Mouse (Mus musculus) liver, postnatal 0 days (tissue): Measurements from ENCODE around the gene Foxp2. TPM values are rescaled to one million over a fixed set of nuclear protein-coding genes. Genes with fewer than 3 reads are reported as not detected.

Experiments used
- ATAC-seq: fragments of 200-750 bp; cut with Nextera tagmentation; 2 replicates; pipeline ENCODE4 v1.8.0; 2017; ENCODE audit warnings: mild to moderate bottlenecking, moderate library complexity
- DNase-seq: peaks from one replicate; pipeline ENCODE4 v3.0.0-alpha.2; 2016
- H3K27ac ChIP-seq: fragments of 300-500 bp; sonication (generic); 2 replicates; pipeline ENCODE4 v1.5.1; 2014; ENCODE audit warnings: antibody characterized with exemption, moderate library complexity, mild to moderate bottlenecking, low read depth
- H3K27me3 ChIP-seq: fragments of 300-500 bp; sonication (generic); 2 replicates; pipeline ENCODE4 v1.6.1; 2014; ENCODE audit warnings: low read length, control low read depth, mixed read lengths; ENCODE audit not compliant: insufficient read depth
- H3K36me3 ChIP-seq: fragments of 300-500 bp; sonication (generic); replicated peaks from 2 replicates; pipeline ENCODE4 v1.6.1; 2014; ENCODE audit warnings: mild to moderate bottlenecking, control low read depth, low read length, moderate library complexity, mixed read lengths; ENCODE audit not compliant: insufficient read depth
- H3K4me1 ChIP-seq: fragments of 300-500 bp; sonication (generic); 2 replicates; pipeline ENCODE4 v1.6.1; 2014; ENCODE audit warnings: antibody characterized with exemption, mild to moderate bottlenecking, control low read depth; ENCODE audit not compliant: insufficient read depth
- H3K4me2 ChIP-seq: fragments of 300-500 bp; sonication (generic); 2 replicates; pipeline ENCODE4 v1.6.1; 2014; ENCODE audit warnings: low read depth, mild to moderate bottlenecking, low read length, moderate library complexity, mixed read lengths
- H3K4me3 ChIP-seq: fragments of 300-500 bp; sonication (generic); 2 replicates; pipeline ENCODE4 v1.5.1; 2014; ENCODE audit warnings: low read depth, low read length
- H3K9ac ChIP-seq: fragments of 300-500 bp; sonication (generic); replicated peaks from 2 replicates; pipeline ENCODE4 v1.6.1; 2014; ENCODE audit warnings: mild to moderate bottlenecking, moderate library complexity
- H3K9me3 ChIP-seq: fragments of 300-500 bp; sonication (generic); 2 replicates; pipeline ENCODE4 v1.6.1; 2016; ENCODE audit warnings: mild to moderate bottlenecking, control low read depth, low read length, mixed read lengths
- CTCF ChIP-seq: sonication (generic); IDR thresholded peaks from 2 replicates; pipeline ENCODE4 v1.5.1; 2016; ENCODE audit warnings: antibody characterized with exemption, low read depth
- EP300 ChIP-seq: IDR thresholded peaks from 2 replicates; pipeline ENCODE4 v1.6.1; 2016; ENCODE audit warnings: antibody characterized with exemption, low read depth, mild to moderate bottlenecking
- WGBS: fragments of 180-500 bp; shearing (Covaris S2); extraction: QIAGEN DNeasy Blood & Tissue Kit; methylation state at CpG from one replicate; pipeline ENCODE4 v1.1.7; 2014; ENCODE audit not compliant: insufficient replicate concordance; 5-methylcytosine and 5-hydroxymethylcytosine counted together
- polyA plus RNA-seq: library from polyadenylated mRNA; unstranded; fragments of >200 nt; fragmentation: Nextera tagmentation; extraction: Ambion mirVana; gene quantifications from 2 replicates; pipeline ENCODE4 v1.2.1, GENCODE M21; 2015

The Foxp2 gene
- polyA plus RNA-seq, 1 experiment from 2014 or later = 1.6 TPM

DNA sequence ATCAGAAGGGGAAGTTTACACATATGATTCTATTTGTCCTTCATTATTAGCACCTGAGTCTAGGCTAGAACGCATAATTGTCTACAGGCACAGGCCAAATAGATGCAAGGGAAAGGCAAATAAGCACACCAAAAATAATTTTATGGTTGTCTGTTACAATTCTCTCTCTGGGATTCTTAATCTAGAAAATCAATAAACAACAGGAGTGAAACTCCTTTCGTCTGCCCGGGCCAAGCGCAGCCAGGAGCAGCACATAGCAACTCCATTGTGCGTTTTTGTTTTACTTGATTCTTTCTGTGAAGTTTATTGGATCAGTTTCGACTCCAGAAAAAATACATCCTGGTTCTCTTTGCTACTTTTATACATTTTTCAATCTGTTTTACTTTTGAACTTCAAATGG, 356.7 kb downstream of the Foxp2 start:
- H3K4me3 ChIP-seq = no peak overlapping the region
- H3K27me3 ChIP-seq = no peaks in the 10 kb centered on the region
- H3K36me3 ChIP-seq = no peaks in the 10 kb centered on the region
- H3K4me2 ChIP-seq = no peak overlapping the region
- TF ChIP-seq EP300 = no peak
- TF ChIP-seq CTCF = no peak
- no peak overlapping the region for H3K27ac ChIP-seq
- no peaks in the 10 kb centered on the region for H3K4me1 ChIP-seq
- no peaks in the 10 kb centered on the region for H3K9me3 ChIP-seq
- 70% methylated on average over 6 of the region's 6 CpGs for WGBS
- ATAC-seq (no peak), DNase-seq (no peak)
- H3K9ac ChIP-seq = no peak overlapping the region

GRCm38 (mm10) chr6:15268136-15268535, 367.0 kb downstream of the Foxp2 start:
- H3K27me3 ChIP-seq = no peaks in the 10 kb centered on the region
- DNase-seq (no peak), ATAC-seq (no peak)
- no peak overlapping the region for H3K4me2 ChIP-seq
- no peak overlapping the region for H3K9ac ChIP-seq
- no peaks in the 10 kb centered on the region for H3K9me3 ChIP-seq
- H3K27ac ChIP-seq = no peak overlapping the region
- TF ChIP-seq EP300 = no peak
- no peak for TF ChIP-seq CTCF
- no peak overlapping the region for H3K4me3 ChIP-seq
- 83% methylated on average over 2 of the region's 2 CpGs for WGBS
- H3K4me1 ChIP-seq = no peaks in the 10 kb centered on the region
- H3K36me3 ChIP-seq = no peaks in the 10 kb centered on the region

DNA sequence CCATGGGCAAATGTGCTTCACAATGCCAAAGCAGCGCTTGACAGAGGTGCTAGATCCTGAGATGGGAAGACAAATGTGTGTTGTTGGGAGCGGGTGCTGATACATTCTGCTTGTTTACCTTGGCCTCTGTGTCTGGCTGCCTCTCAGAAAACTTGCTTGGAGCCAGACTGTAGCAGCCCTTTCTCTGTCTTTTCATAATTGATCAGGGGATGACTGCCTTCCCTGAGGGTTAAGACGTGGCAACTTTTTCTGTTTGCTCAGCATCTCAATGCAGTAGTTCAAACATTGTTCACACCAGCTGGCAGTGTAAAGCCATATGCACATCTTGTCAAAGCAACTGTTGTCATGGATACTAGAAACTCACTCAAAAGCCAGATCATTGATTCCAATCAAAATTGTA, 384.1 kb downstream of the Foxp2 start:
- 57% methylated on average over 3 of the region's 3 CpGs for WGBS
- no peaks in the 10 kb centered on the region for H3K27me3 ChIP-seq
- DNase-seq (no peak), ATAC-seq (no peak)
- no peak overlapping the region for H3K27ac ChIP-seq
- H3K9ac ChIP-seq = no peak overlapping the region
- no peak overlapping the region for H3K4me2 ChIP-seq
- no peaks in the 10 kb centered on the region for H3K4me1 ChIP-seq
- H3K36me3 ChIP-seq = no peaks in the 10 kb centered on the region
- TF ChIP-seq CTCF = no peak
- no peak for TF ChIP-seq EP300
- H3K9me3 ChIP-seq = no peaks in the 10 kb centered on the region
- no peak overlapping the region for H3K4me3 ChIP-seq

DNA sequence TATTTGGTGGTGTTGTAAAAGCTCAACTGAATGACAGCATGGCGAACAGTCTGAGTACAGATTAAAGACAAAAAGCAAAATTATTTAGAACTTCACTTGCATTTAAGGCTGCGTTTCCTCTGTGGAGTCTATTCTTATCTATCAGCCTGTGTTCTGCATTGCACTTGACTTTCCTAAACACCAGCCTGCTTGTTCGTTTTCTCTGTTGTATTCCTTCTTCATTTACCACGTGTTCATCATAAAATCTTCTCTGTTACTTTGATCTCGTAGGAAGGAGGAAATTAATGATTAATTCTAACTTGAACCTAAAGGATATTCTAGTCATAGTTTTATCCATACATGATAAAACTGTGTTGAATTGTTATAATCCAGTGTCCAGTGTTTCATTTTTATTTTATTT, 392.9 kb downstream of the Foxp2 start:
- ATAC-seq = no peak
- WGBS = 57% methylated on average over 5 of the region's 5 CpGs
- H3K4me2 ChIP-seq = no peak overlapping the region
- H3K9me3 ChIP-seq = no peaks in the 10 kb centered on the region
- no peaks in the 10 kb centered on the region for H3K36me3 ChIP-seq
- H3K4me3 ChIP-seq = no peak overlapping the region
- no peak overlapping the region for H3K9ac ChIP-seq
- TF ChIP-seq EP300 = no peak
- no peak for TF ChIP-seq CTCF
- no peak for DNase-seq
- no peak overlapping the region for H3K27ac ChIP-seq
- H3K27me3 ChIP-seq = no peaks in the 10 kb centered on the region
- H3K4me1 ChIP-seq = no peaks in the 10 kb centered on the region

DNA sequence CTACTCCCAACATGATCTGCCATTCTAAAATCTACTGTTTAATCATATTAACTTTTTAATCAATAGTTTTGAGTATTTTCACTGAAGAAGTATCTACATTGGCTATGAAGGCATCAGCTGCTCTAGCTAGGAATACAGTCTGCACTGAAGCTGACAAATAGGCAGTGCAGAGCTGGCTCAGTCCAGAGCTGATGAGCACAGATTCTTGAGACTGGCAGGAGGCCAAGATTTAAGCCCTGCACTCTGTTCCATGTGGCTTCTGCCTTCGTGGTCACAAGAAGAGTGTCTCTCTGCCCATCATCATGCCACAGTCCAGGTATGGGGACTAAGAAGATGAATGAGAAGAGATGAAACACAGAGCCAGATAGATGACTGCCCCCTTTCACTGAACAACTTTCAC, 398.1 kb downstream of the Foxp2 start:
- no peaks in the 10 kb centered on the region for H3K9me3 ChIP-seq
- H3K9ac ChIP-seq = no peak overlapping the region
- ATAC-seq = no peak
- no peak overlapping the region for H3K4me3 ChIP-seq
- H3K36me3 ChIP-seq = no peaks in the 10 kb centered on the region
- no peaks in the 10 kb centered on the region for H3K4me1 ChIP-seq
- H3K27me3 ChIP-seq = no peaks in the 10 kb centered on the region
- no peak for TF ChIP-seq EP300
- no peak for TF ChIP-seq CTCF
- WGBS = 21% methylated on average over 1 of the region's 1 CpGs
- H3K4me2 ChIP-seq = no peak overlapping the region
- no peak overlapping the region for H3K27ac ChIP-seq
- no peak for DNase-seq

DNA sequence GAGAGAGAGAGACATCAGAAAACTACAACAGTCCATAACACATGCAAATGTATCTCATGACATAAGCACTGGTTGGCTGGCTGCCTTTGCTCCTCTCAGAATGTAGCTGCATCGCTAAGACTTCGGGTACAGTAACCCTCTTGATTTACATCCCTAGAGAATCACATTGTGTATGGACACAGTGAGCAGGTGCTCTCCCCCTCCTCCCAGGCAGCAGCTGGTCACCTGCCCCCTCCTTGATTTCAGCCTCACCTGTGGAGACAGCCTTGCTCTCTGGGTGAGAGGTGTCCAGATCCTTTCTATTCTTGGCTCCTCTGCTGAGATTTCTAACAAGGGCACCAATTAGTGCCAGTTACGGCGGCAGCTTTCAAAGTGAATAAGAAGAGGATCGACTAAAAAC, 409.5 kb downstream of the Foxp2 start:
- H3K36me3 ChIP-seq = no peaks in the 10 kb centered on the region
- no peaks in the 10 kb centered on the region for H3K27me3 ChIP-seq
- H3K4me1 ChIP-seq = no peaks in the 10 kb centered on the region
- 69% methylated on average over 5 of the region's 5 CpGs for WGBS
- DNase-seq (no peak), ATAC-seq (no peak)
- H3K9ac ChIP-seq = no peak overlapping the region
- H3K4me2 ChIP-seq = no peak overlapping the region
- TF ChIP-seq EP300 = no peak
- TF ChIP-seq CTCF = no peak
- no peaks in the 10 kb centered on the region for H3K9me3 ChIP-seq
- no peak overlapping the region for H3K4me3 ChIP-seq
- no peak overlapping the region for H3K27ac ChIP-seq

DNA sequence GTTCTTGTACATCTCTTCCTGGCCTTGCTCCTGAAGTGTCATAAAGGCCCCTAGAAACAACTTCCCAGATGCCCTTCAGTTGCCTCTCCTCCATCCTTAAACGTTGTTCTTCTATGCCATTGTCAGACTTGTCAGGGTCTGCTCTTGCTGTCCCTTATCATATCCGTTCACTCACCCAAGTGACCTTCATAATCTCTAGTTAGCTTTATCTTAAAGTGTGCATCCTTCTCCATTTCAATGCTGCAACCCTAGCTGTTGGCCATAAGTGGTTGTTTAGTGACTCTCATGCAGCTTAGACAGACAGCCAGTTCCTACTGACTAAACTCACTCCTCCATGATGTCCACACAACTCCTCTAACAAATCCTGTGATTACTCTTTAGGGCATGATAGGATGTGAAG, 415.8 kb downstream of the Foxp2 start:
- no peak overlapping the region for H3K9ac ChIP-seq
- no peak overlapping the region for H3K27ac ChIP-seq
- ATAC-seq (no peak), DNase-seq (no peak)
- 61% methylated on average over 2 of the region's 2 CpGs for WGBS
- no peak overlapping the region for H3K4me3 ChIP-seq
- no peaks in the 10 kb centered on the region for H3K9me3 ChIP-seq
- no peaks in the 10 kb centered on the region for H3K27me3 ChIP-seq
- no peak overlapping the region for H3K4me2 ChIP-seq
- no peaks in the 10 kb centered on the region for H3K4me1 ChIP-seq
- no peaks in the 10 kb centered on the region for H3K36me3 ChIP-seq
- TF ChIP-seq CTCF (no peak), EP300 (no peak)
